Mouse (Mus musculus): ENCODE results near the gene Cnn2.

- TF ChIP-seq CTCF (conservative IDR thresholded peaks at IDR 0.05; ENCODE audit: insufficient read depth, insufficient read length, low read depth, low read length) = no peak
- TF ChIP-seq POLR2A (IDR thresholded peaks at IDR 0.05; ENCODE audit: low read depth, low read length) = no peak
These were observed 36.1 kb downstream of the Cnn2 start for GRCm38 (mm10) chr10:80024229-80025043.

Data from kidney, adult 2 months (tissue).